ENCODE assay signal across 8 mouse cellular contexts in genomic region chr1:189887518-189887917, GRCm38 (mm10). TPM values are rescaled to one million over a fixed set of nuclear protein-coding genes. Genes with fewer than 3 reads are reported as not detected.
DNase-seq lines count a peak whose midpoint lies in the region; ATAC-seq and TF ChIP-seq lines count a peak whose summit lies in the region.

No protein-coding gene starts in this region.

- no peaks in the 10 kb centered on the region for H3K27me3 ChIP-seq in embryonic facial prominence, embryonic 10.5 days (replicated peaks; ENCODE audit: low read depth, poor library complexity, severe bottlenecking)
- H3K27me3 ChIP-seq in heart, embryonic 13.5 days (replicated peaks), result no peaks in the 10 kb centered on the region
- no peaks in the 10 kb centered on the region for H3K27me3 ChIP-seq in kidney, embryonic 16.5 days (ENCODE audit: insufficient read depth, low read length)

- 26% methylated on average over 7 of the region's 7 CpGs for WGBS in embryonic facial prominence, embryonic 10.5 days
- 30% methylated on average over 7 of the region's 7 CpGs for WGBS in heart, embryonic 13.5 days
- WGBS in kidney, embryonic 16.5 days, result 33% methylated on average over 7 of the region's 7 CpGs
- WGBS in lung, adult 2 months, result 26% methylated on average over 7 of the region's 7 CpGs

- TF ChIP-seq CTCF in lung, adult 2 months (IDR thresholded peaks at IDR 0.05; ENCODE audit: insufficient read depth, low read length), result peak; percentile 87

- H3K4me1 ChIP-seq in embryonic facial prominence, embryonic 10.5 days, result peaks cover 44% of the 10 kb centered on the region
- H3K4me1 ChIP-seq in heart, embryonic 13.5 days, result peaks cover 30% of the 10 kb centered on the region
- H3K4me1 ChIP-seq in kidney, embryonic 16.5 days (ENCODE audit: insufficient read depth, low read length), result peaks cover 9% of the 10 kb centered on the region
- no peaks in the 10 kb centered on the region for H3K4me1 ChIP-seq in lung, adult 2 months (ENCODE audit: control insufficient read depth, insufficient read depth, low read length)

- H3K4me2 ChIP-seq in heart, embryonic 13.5 days, result no peak overlapping the region
- H3K4me2 ChIP-seq in kidney, embryonic 16.5 days (replicated peaks; ENCODE audit: low read depth, low read length), result no peak overlapping the region

- no peak overlapping the region; the same call in 1 of the 2 replicates for H3K9ac ChIP-seq in heart, embryonic 13.5 days
- H3K9ac ChIP-seq in kidney, embryonic 16.5 days (replicated peaks; ENCODE audit: low read length), result no peak overlapping the region

- H3K9me3 ChIP-seq in embryonic facial prominence, embryonic 10.5 days, result no peaks in the 10 kb centered on the region
- no peaks in the 10 kb centered on the region for H3K9me3 ChIP-seq in heart, embryonic 13.5 days
- H3K9me3 ChIP-seq in kidney, embryonic 16.5 days (ENCODE audit: low read length), result no peaks in the 10 kb centered on the region

- no peak overlapping the region for H3K27ac ChIP-seq in embryonic facial prominence, embryonic 10.5 days (replicated peaks)
- H3K27ac ChIP-seq in heart, embryonic 13.5 days (replicated peaks), result peak overlapping the region; percentile 49
- H3K27ac ChIP-seq in kidney, embryonic 16.5 days (ENCODE audit: low read length), result no peak overlapping the region

- DNase-seq in adrenal gland, postnatal 10 days, result peak; percentile 78
- DNase-seq in embryonic facial prominence, embryonic 10.5 days (ENCODE audit: low spot score), result peak; percentile 79
- peak; percentile 51 for DNase-seq in lung, adult 2 months
- DNase-seq in yolk sac, embryonic 10.5 days (ENCODE audit: low spot score), result peak; percentile 41

- H3K4me3 ChIP-seq in embryonic facial prominence, embryonic 10.5 days, result no peak overlapping the region
- no peak overlapping the region for H3K4me3 ChIP-seq in heart, embryonic 13.5 days
- H3K4me3 ChIP-seq in kidney, embryonic 16.5 days (ENCODE audit: low read length), result no peak overlapping the region
- no peak overlapping the region for H3K4me3 ChIP-seq in lung, adult 2 months (replicated peaks; ENCODE audit: extremely low read depth, low read depth, low read length)

- ATAC-seq in CD4-positive, CD25-positive, alpha-beta regulatory T cell, adult 4 months, result peak; percentile 79
- ATAC-seq in heart, embryonic 13.5 days (ENCODE audit: extremely low read depth, insufficient number of reproducible peaks, low FRiP score, low TSS enrichment), result 0 out of 2 replicates have a peak, but pooled peaks have one; percentile 22
- peak; percentile 57; the same call in 1 of the 2 replicates for ATAC-seq in kidney, embryonic 16.5 days (ENCODE audit: low FRiP score, low TSS enrichment)
- ATAC-seq in neutrophil, adult 5-6 weeks (ENCODE audit: extremely low read depth, insufficient number of reproducible peaks, low FRiP score, poor library complexity, severe bottlenecking), result peak; percentile 67

- H3K36me3 ChIP-seq in embryonic facial prominence, embryonic 10.5 days (replicated peaks), result peaks cover 40% of the 10 kb centered on the region
- H3K36me3 ChIP-seq in heart, embryonic 13.5 days, result peaks cover 73% of the 10 kb centered on the region
- H3K36me3 ChIP-seq in kidney, embryonic 16.5 days (ENCODE audit: insufficient read depth, low read length), result peaks cover 2% of the 10 kb centered on the region; the same call in 1 of the 2 replicates

- no peak for TF ChIP-seq POLR2A in lung, adult 2 months (IDR thresholded peaks at IDR 0.05; ENCODE audit: borderline replicate concordance, extremely low read depth, low read depth, low read length)

RNA-seq across cellular contexts. Expression of gene Smyd2, which starts 34.6 kb away (rescaled TPM):
- 1 to 10 TPM; 6.7 to 8.9 TPM for polyA plus RNA-seq in CD4-positive, CD25-positive, alpha-beta regulatory T cell, adult 4 months (2017; shearing (Covaris generic))
- 10 to 100 TPM; 71.2 to 81.6 TPM for total RNA-seq in adrenal gland, postnatal 10 days (2021)
- 78.5 and 84.3 TPM in 2 replicates for polyA plus RNA-seq in embryonic facial prominence, embryonic 10.5 days (2016; fragmentation: Nextera tagmentation; extraction: Ambion mirVana)
- 187 and 209 TPM in 2 replicates for polyA plus RNA-seq in heart, embryonic 13.5 days (2015; fragmentation: Nextera tagmentation; extraction: Ambion mirVana)
- polyA plus RNA-seq in kidney, embryonic 16.5 days (2015; fragmentation: Nextera tagmentation; extraction: Ambion mirVana), result 87.6 and 89.7 TPM in 2 replicates
- 21.5 and 23.4 TPM in 2 replicates for polyA plus RNA-seq in lung, adult 2 months (2012; rRNA removed)
- total RNA-seq in neutrophil, adult 5-6 weeks (2017), result 3.0 and 3.6 TPM in 2 replicates

Comparison
In these comparisons a context has a peak if more than half of its experiments do, and no peak if none do; other contexts are left out.
1. ATAC-seq: peak in every context shown above with its lines; median percentile 79 in CD4-positive, CD25-positive, alpha-beta regulatory T cell, adult 4 months; 67 in neutrophil, adult 5-6 weeks; 57 in kidney, embryonic 16.5 days; 22 in heart, embryonic 13.5 days.